Mouse (Mus musculus): ENCODE data around the gene Atp5g2.

DNA sequence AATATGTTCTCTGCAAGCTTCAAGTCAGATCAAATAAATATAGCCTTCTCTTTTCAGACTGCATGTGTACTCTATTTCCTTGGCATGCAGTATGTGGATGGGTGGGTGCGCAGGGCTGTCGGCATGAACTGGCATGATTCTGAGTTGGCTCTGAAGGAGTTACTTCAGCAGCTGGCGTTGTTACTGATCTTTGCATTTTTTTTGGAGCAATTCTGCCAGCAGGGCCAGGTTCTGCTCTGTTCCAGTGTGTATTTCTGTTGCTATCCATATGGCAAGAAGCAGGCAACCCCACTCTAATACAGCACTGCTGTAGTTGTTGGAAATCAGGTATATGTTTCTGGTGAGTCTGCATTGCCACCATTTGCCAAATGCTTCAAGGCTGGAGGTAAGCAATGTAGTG is 36.3 kb downstream of the Atp5g2 start:
- TF ChIP-seq POLR2A (IDR thresholded peaks at IDR 0.05; ENCODE audit: low read depth, low read length) (no peak), CTCF (IDR thresholded peaks at IDR 0.05; ENCODE audit: borderline replicate concordance, insufficient read depth, low read length) (no peak)
